Mouse (Mus musculus): ENCODE measurements around the gene Tmprss6.

The Tmprss6 gene

GRCm38 (mm10) chr15:78482518-78482917, 14.1 kb upstream of the Tmprss6 start:
- DNase-seq (ENCODE audit: low read depth, low spot score), result no peak

- no peak for DNase-seq (ENCODE audit: low read depth, low spot score)
Observed at GRCm38 (mm10) chr15:78481448-78482000, 13.1 kb upstream of the Tmprss6 start.

DNA sequence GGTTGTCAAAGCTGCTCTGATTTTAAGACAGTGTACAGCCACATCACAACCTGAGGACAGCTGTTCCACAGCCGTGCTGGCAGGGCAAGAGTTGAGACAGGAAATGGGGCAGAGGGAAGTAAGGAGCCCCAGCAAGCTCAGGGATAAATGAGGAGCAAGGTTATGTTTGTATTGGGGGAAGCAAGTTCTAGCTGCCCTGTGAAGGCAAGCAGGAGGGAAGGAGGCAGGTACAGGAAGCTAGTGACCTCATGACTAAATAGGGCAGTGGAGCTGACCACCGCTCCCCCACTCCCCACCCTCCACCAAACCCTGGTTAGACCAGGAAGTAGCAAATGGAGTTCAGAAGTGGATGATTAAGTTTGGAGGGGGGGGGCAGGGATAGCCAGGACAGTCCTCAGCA, 12.6 kb upstream of the Tmprss6 start:
- no peak for DNase-seq (ENCODE audit: low read depth, low spot score)

GRCm38 (mm10) chr15:78480111-78480510, 11.7 kb upstream of the Tmprss6 start:
- no peak for DNase-seq (ENCODE audit: low read depth, low spot score)

GRCm38 (mm10) chr15:78479470-78479869, 11.0 kb upstream of the Tmprss6 start:
- no peak for DNase-seq (ENCODE audit: low read depth, low spot score)

- DNase-seq (ENCODE audit: low read depth, low spot score), result no peak
Observed at GRCm38 (mm10) chr15:78478073-78478472, 9.6 kb upstream of the Tmprss6 start.

DNA sequence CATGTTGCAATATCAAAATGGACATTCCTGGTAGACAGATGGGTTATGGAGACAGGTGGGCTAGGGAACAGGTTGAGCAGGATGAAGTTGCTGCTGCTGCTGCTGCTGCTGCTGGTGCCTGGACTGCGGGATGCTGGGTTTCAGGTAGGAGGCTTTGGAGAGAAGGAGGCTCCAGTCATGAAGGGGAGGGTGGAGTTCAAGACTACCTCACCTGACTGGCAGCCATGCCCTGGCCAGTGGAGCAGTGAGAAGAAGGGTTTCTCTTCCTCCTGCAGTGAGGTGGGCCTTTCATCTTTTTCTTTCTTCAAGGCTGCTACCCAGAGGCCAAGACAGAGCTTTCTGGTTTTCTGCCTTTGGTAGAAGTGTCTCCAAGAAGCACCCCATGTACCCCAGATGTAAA, 8.4 kb upstream of the Tmprss6 start:
- no peak for DNase-seq (ENCODE audit: low read depth, low spot score)

GRCm38 (mm10) chr15:78475604-78476031, 7.2 kb upstream of the Tmprss6 start:
- no peak for DNase-seq (ENCODE audit: low read depth, low spot score)

GRCm38 (mm10) chr15:78473442-78473841, 5.0 kb upstream of the Tmprss6 start:
- no peak for DNase-seq (ENCODE audit: low read depth, low spot score)

DNA sequence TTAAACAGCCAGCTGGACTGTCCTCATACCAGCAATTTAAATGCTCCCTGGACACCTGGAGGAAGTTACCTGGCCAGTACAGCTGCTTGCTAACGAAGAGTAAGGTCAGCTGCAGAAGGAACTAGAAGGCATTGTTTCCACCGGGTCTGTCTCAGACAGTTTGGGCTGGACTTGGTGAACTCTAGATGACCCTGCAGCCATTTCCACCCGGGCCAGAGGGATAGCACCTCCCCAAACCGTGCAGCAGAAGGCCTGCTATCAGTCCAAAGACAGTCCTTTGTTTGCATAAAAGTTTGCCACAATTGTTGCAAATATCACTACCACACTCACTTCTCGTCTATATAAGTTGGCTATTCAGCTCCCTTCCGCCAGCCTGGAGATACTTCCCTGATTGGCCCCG, 3.5 kb upstream of the Tmprss6 start:
- DNase-seq (ENCODE audit: low read depth, low spot score), result no peak

DNA sequence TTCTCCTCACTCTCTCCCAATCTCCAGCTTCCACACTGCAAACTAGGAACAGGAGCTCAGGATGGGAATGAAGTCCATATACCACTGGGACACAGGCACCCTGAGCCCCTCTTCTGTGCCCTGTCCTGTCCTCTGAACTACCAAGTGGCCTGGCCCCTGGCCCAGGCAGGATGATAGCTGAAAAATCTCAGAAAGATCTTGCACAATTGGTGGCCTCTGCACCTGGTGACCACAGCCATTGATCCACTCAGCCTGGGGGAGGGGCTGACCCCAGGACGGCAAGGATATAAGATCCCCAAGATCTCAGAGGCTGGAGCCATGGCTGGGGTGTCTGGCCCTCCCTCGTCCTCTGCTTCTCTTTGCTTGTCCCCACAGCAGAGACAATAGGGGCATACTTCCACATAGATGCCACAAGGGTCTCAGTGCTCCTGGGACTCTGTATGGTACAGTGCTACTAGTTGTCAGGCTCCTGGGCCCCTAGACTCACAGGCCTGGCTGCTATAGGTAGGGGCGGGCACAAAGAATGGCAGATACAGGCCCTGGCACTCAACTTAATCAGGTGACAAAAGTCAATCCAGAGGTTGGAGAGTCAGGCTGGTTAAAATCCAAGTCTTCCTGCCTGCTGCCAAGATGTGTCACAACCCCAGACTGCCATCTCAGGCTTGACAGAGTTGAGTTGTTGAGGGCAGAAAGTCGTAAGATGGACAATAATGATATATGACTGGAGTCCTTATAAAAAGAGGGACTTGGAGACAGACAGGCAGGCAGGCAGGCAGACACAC, 2.3 kb upstream of the Tmprss6 start:
- no peak for DNase-seq (ENCODE audit: low read depth, low spot score)

GRCm38 (mm10) chr15:78467570-78467969, 864 bp downstream of the Tmprss6 start:
- no peak for DNase-seq (ENCODE audit: low read depth, low spot score)

DNA sequence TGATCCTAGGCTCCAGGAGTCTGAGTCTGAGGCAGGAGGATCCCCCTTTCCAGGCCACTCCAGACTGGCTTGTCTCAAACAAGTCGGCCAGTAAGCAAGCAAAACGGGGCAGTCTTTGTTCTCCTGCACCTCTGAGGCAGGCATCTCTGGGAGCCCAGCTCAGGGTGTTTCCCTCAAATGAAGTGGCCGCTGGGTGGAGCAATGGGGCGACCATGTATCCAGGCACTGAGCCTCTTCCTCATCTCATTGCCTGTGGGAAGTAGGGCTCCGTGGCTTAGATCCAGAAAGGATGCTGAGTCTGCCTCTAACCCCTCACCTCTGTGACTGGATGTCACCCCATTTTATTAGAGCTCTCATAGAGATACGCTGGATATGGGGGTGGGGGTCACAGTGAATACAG, 1.6 kb downstream of the Tmprss6 start:
- DNase-seq (ENCODE audit: low read depth, low spot score), result no peak

DNA sequence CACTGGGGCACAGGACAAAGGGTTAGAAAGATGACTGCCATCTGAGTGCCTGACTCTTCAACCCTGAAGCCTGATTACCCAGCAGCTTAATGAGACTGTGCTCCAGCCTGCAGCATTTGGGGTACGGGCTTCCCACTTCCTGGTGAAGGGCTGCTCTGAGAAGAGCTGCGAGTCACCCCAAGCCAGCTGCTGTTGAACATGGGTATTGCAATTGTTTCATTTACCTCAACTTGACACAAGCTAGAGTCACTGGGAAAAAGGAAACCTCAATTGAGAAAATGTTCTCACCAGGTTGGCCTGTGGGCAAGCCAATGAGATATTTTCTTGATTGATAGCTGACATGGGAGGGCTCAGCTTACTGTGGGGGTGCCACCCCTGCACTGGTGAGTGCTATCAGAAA, 5.5 kb downstream of the Tmprss6 start:
- DNase-seq (ENCODE audit: low read depth, low spot score), result no peak

GRCm38 (mm10) chr15:78457193-78457592, 11.2 kb downstream of the Tmprss6 start:
- no peak for DNase-seq (ENCODE audit: low read depth, low spot score)

GRCm38 (mm10) chr15:78456051-78456450, 12.4 kb downstream of the Tmprss6 start:
- no peak for DNase-seq (ENCODE audit: low read depth, low spot score)

DNA sequence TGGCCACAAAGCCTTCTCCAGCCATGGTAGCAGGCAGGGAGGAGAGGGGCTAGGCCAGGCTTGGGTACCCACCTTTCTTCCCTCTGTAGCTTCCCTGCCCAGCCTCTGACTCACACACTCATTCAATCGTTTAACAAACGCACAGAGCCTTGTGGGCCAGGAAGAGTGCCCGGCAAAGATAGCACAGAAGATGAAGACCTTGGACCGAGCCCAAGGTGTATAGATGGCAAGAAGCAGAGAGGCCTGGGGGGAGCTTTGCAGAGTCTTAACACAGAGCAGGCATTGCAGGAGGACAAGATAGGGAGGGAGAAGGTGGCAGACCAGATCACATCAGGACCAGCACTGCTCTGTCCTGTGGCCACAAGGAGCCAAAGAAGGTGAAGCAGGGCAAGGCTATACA, 13.3 kb downstream of the Tmprss6 start:
- DNase-seq (ENCODE audit: low read depth, low spot score), result no peak

- no peak for DNase-seq (ENCODE audit: low read depth, low spot score)
Observed at GRCm38 (mm10) chr15:78452929-78453328, 15.5 kb downstream of the Tmprss6 start.

DNA sequence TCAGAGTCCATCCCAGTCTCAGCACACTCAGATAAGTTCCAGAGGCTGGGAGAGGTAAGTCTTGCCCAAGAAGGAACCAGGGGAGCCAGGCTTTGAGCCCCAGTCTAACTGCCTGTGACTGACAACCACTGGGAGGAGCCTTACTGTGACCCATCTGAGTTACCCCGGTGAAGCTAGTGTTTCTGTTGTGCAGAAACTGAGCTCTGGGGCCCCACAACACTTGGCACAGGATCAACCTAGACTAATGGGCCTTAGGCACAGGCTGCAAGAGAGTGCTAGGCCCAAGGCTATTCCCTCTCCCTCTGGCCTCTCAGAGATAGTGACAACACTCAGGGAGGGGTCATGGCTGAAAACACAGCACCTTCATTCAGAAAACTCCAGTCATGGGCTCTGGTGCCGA, 17.2 kb downstream of the Tmprss6 start:
- DNase-seq (ENCODE audit: low read depth, low spot score), result no peak

GRCm38 (mm10) chr15:78450419-78450768, 18.0 kb downstream of the Tmprss6 start:
- no peak for DNase-seq (ENCODE audit: low read depth, low spot score)

GRCm38 (mm10) chr15:78449694-78450418, 18.6 kb downstream of the Tmprss6 start:
- peak; percentile 54 for DNase-seq (ENCODE audit: low read depth, low spot score)

DNA sequence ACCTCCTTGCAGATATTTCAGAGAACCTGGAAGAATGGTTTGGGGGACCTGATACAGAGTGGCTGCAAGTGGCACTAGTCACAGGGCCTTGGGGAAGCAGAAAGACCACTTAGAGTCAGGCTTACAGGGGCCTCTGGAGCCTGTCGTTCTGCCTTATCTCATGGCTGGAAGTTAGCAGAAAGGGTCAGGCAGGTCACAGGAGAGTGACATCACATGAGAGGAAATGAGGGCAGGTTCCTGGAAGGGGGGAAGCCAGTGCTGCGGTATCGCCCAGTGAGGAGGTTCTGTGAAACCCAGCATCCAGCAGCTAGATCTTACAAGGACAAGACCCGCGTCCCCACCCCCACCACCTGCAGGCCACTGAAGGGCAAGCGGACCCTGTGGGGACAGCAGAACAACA, 19.3 kb downstream of the Tmprss6 start:
- DNase-seq (ENCODE audit: low read depth, low spot score), result no peak
